13 mouse cellular contexts compared by ENCODE assay signal in genomic region chr4:142053661-142054448, GRCm38 (mm10). TPM values are rescaled to one million over a fixed set of nuclear protein-coding genes. Genes with fewer than 3 reads are reported as not detected.
DNase-seq lines count a peak whose midpoint lies in the region; ATAC-seq lines count a peak whose summit lies in the region.
"Had no signal": no experiment of that assay in that cellular context is flagged by ENCODE, and none has a peak within 500 bp of the region (broad histone marks: within the 10 kb centered on the region; RNA-seq: fewer than 3 reads in every experiment).

No protein-coding gene starts in this region.

- no peaks in the 10 kb centered on the region for H3K9me3 ChIP-seq in hindbrain, embryonic 10.5 days
- H3K9me3 ChIP-seq in hindbrain, embryonic 14.5 days (ENCODE audit: control insufficient read depth, low read length), result no peaks in the 10 kb centered on the region
- H3K9me3 ChIP-seq in heart, embryonic 13.5 days, result no peaks in the 10 kb centered on the region
- H3K9me3 ChIP-seq in liver, embryonic 12.5 days (replicated peaks), result no peaks in the 10 kb centered on the region
- H3K9me3 ChIP-seq: limb, embryonic 15.5 days; midbrain, embryonic 10.5 days had no signal

- no peak for DNase-seq in hindbrain, embryonic 10.5 days (ENCODE audit: low spot score)
- no peak for DNase-seq in hindbrain, embryonic 14.5 days (ENCODE audit: low spot score)
- DNase-seq in Muller cell, postnatal 12 days (ENCODE audit: inconsistent ontology term), result peak; percentile 22
- DNase-seq in adrenal gland, adult 18-20 months (ENCODE audit: low spot score in 2 of 2), result no peak
- no peak for DNase-seq in left cerebral cortex, postnatal 36 days (ENCODE audit: low spot score in 2 of 2)
- DNase-seq in MN1 (ENCODE audit: low spot score), result no peak
- DNase-seq: adrenal gland, adult 8-10 months; spleen, adult 18-20 months; thymus, postnatal 14 days had no signal

- intact Hi-C loops in left cerebral cortex, postnatal 36 days (cut with DNase I), result no loop called here

- H3K4me2 ChIP-seq in hindbrain, embryonic 14.5 days (replicated peaks), result no peak overlapping the region
- no peak overlapping the region for H3K4me2 ChIP-seq in heart, embryonic 13.5 days
- H3K4me2 ChIP-seq in liver, embryonic 12.5 days, result no peak overlapping the region
- H3K4me2 ChIP-seq: limb, embryonic 15.5 days had no signal

- H3K27me3 ChIP-seq in hindbrain, embryonic 10.5 days (ENCODE audit: insufficient read depth, poor library complexity, severe bottlenecking), result no peaks in the 10 kb centered on the region
- no peaks in the 10 kb centered on the region for H3K27me3 ChIP-seq in hindbrain, embryonic 14.5 days (ENCODE audit: control insufficient read depth, insufficient read depth, low read length)
- H3K27me3 ChIP-seq in heart, embryonic 13.5 days (replicated peaks), result no peaks in the 10 kb centered on the region
- peaks cover 6% of the 10 kb centered on the region; the same call in 1 of the 2 replicates for H3K27me3 ChIP-seq in liver, embryonic 12.5 days (replicated peaks)
- H3K27me3 ChIP-seq: limb, embryonic 15.5 days had no signal

- no peak overlapping the region for H3K4me3 ChIP-seq in hindbrain, embryonic 10.5 days
- H3K4me3 ChIP-seq in hindbrain, embryonic 14.5 days (replicated peaks; ENCODE audit: low read length), result no peak overlapping the region
- no peak overlapping the region for H3K4me3 ChIP-seq in heart, embryonic 13.5 days
- no peak overlapping the region for H3K4me3 ChIP-seq in liver, embryonic 12.5 days
- H3K4me3 ChIP-seq: limb, embryonic 15.5 days; midbrain, embryonic 10.5 days had no signal

- H3K36me3 ChIP-seq in hindbrain, embryonic 10.5 days, result no peaks in the 10 kb centered on the region
- no peaks in the 10 kb centered on the region for H3K36me3 ChIP-seq in hindbrain, embryonic 14.5 days (replicated peaks; ENCODE audit: control insufficient read depth, insufficient read depth)
- H3K36me3 ChIP-seq in heart, embryonic 13.5 days, result no peaks in the 10 kb centered on the region
- no peaks in the 10 kb centered on the region for H3K36me3 ChIP-seq in liver, embryonic 12.5 days
- H3K36me3 ChIP-seq: limb, embryonic 15.5 days; midbrain, embryonic 10.5 days had no signal

- ATAC-seq in hindbrain, embryonic 14.5 days (ENCODE audit: low FRiP score), result no peak
- no peak for ATAC-seq in heart, embryonic 13.5 days (ENCODE audit: extremely low read depth, insufficient number of reproducible peaks, low FRiP score, low TSS enrichment)
- no peak for ATAC-seq in liver, embryonic 12.5 days

- H3K4me1 ChIP-seq in hindbrain, embryonic 10.5 days (replicated peaks), result peaks cover 31% of the 10 kb centered on the region
- H3K4me1 ChIP-seq in hindbrain, embryonic 14.5 days (replicated peaks; ENCODE audit: control insufficient read depth, insufficient read depth, low read length), result no peaks in the 10 kb centered on the region
- peaks cover 59% of the 10 kb centered on the region for H3K4me1 ChIP-seq in heart, embryonic 13.5 days
- H3K4me1 ChIP-seq in liver, embryonic 12.5 days, result peaks cover 84% of the 10 kb centered on the region

- no peak overlapping the region for H3K9ac ChIP-seq in hindbrain, embryonic 14.5 days
- H3K9ac ChIP-seq in heart, embryonic 13.5 days, result peak overlapping the region; percentile 37
- H3K9ac ChIP-seq in liver, embryonic 12.5 days, result no peak overlapping the region
- H3K9ac ChIP-seq: limb, embryonic 15.5 days had no signal

- 0 out of 2 replicates have a peak overlapping the region, but pooled peaks have one; percentile 31 for H3K27ac ChIP-seq in hindbrain, embryonic 10.5 days
- H3K27ac ChIP-seq in hindbrain, embryonic 14.5 days, result no peak overlapping the region
- H3K27ac ChIP-seq in heart, embryonic 13.5 days (replicated peaks), result peak overlapping the region; percentile 80
- peak overlapping the region; percentile 79 for H3K27ac ChIP-seq in liver, embryonic 12.5 days
- H3K27ac ChIP-seq: limb, embryonic 15.5 days; midbrain, embryonic 10.5 days had no signal

- WGBS in hindbrain, embryonic 10.5 days, result 53% methylated on average over 9 of the region's 9 CpGs
- 54% methylated on average over 9 of the region's 9 CpGs for WGBS in hindbrain, embryonic 14.5 days
- WGBS in heart, embryonic 13.5 days, result 32% methylated on average over 9 of the region's 9 CpGs
- 49% methylated on average over 9 of the region's 9 CpGs for WGBS in liver, embryonic 12.5 days (ENCODE audit: insufficient replicate concordance)

RNA-seq across cellular contexts. Expression of gene Tmem51, which starts 30.2 kb away (rescaled TPM):
- 9.2 and 12.1 TPM in 2 replicates for polyA plus RNA-seq in hindbrain, embryonic 10.5 days (2016; fragmentation: Nextera tagmentation; extraction: Ambion mirVana)
- 6.5 and 6.6 TPM in 2 replicates for polyA plus RNA-seq in hindbrain, embryonic 14.5 days (2014; fragmentation: Nextera tagmentation; extraction: Ambion mirVana)
- polyA plus RNA-seq in heart, embryonic 13.5 days (2015; fragmentation: Nextera tagmentation; extraction: Ambion mirVana), result 25.3 and 30.3 TPM in 2 replicates
- polyA plus RNA-seq in liver, embryonic 12.5 days (2016; fragmentation: Nextera tagmentation; extraction: Ambion mirVana), result 14.0 and 15.5 TPM in 2 replicates
- 1 to 10 TPM; 3.5 to 4.4 TPM for total RNA-seq in adrenal gland, adult 18-20 months (2021)
- total RNA-seq in left cerebral cortex, postnatal 36 days (2021), result 1 to 10 TPM; 4.8 to 5.4 TPM

RNA-seq across cellular contexts. Expression of gene Fhad1, which starts 39.0 kb away (rescaled TPM):
- polyA plus RNA-seq in hindbrain, embryonic 10.5 days (2016; fragmentation: Nextera tagmentation; extraction: Ambion mirVana), result 2.3 and 4.1 TPM in 2 replicates
- 3.6 and 5.4 TPM in 2 replicates for polyA plus RNA-seq in hindbrain, embryonic 14.5 days (2014; fragmentation: Nextera tagmentation; extraction: Ambion mirVana)
- polyA plus RNA-seq in heart, embryonic 13.5 days (2015; fragmentation: Nextera tagmentation; extraction: Ambion mirVana), result 2.7 and 3.6 TPM in 2 replicates
- 0.61 and 0.96 TPM in 2 replicates for polyA plus RNA-seq in liver, embryonic 12.5 days (2016; fragmentation: Nextera tagmentation; extraction: Ambion mirVana)
- total RNA-seq in adrenal gland, adult 18-20 months (2021), result under 1 TPM; 0.60 to 0.70 TPM
- 10 to 100 TPM in 1 of 2 experiments, 1 to 10 TPM in 1; 5.1 to 10.8 TPM for total RNA-seq in left cerebral cortex, postnatal 36 days (2021)
